Mouse (Mus musculus): ENCODE results near the gene Bnip1. TPM values are rescaled to one million over a fixed set of nuclear protein-coding genes. Genes with fewer than 3 reads are reported as not detected.

The Bnip1 gene
- polyA plus RNA-seq, 1 experiment from 2014 or later, result 33.4 TPM

- in situ Hi-C loops (cut with MboI; ENCODE audit: low pct_unique_long_range_greater_than_20kb), result no loop called here
Observed at GRCm38 (mm10) chr17:26838911-26839717, 58.2 kb downstream of the Bnip1 start.

GRCm38 (mm10) chr17:26839718-26840438 is 59.0 kb downstream of the Bnip1 start:
- H3K27me3 ChIP-seq, result peaks cover 40% of the 10 kb centered on the region
- POLR2A ChIA-PET, result interaction anchor here (0.6 kb wide), 1 partner anchor 216 kb away, joined by 5 read pairs; no protein-coding TSS in a partner anchor
- in situ Hi-C loops (cut with MboI; ENCODE audit: low pct_unique_long_range_greater_than_20kb), result no loop called here

More at GRCm38 (mm10) chr17:26838911-26839717, 58.2 kb downstream of the Bnip1 start:
- ChIA-PET CTCF (interaction anchor here (1.0 to 1.5 kb wide), 3 partner anchors 8 to 44 kb away, joined by 3 to 7 read pairs (median 3); no protein-coding TSS in a partner anchor), POLR2A (no interaction called here)
- TF ChIP-seq CTCF (IDR thresholded peaks at IDR 0.05), result no peak
- peaks cover 33% of the 10 kb centered on the region for H3K27me3 ChIP-seq
- DNase-seq (ENCODE audit: low read depth, low spot score), result no peak
- no peak for ATAC-seq

GRCm38 (mm10) chr17:26840439-26840780 is 59.5 kb downstream of the Bnip1 start:
- no peak for DNase-seq (ENCODE audit: low read depth, low spot score)
- peaks cover 43% of the 10 kb centered on the region for H3K27me3 ChIP-seq
- POLR2A ChIA-PET, result interaction anchor here (0.6 kb wide), 1 partner anchor 217 kb away, joined by 5 read pairs; no protein-coding TSS in a partner anchor
- in situ Hi-C loops (cut with MboI; ENCODE audit: low pct_unique_long_range_greater_than_20kb), result no loop called here
- CTCF ChIA-PET, result interaction anchor here (1.3 to 1.5 kb wide), 2 partner anchors 29 to 45 kb away, joined by 3 to 7 read pairs; no protein-coding TSS in a partner anchor
- TF ChIP-seq CTCF (IDR thresholded peaks at IDR 0.05), result no peak
- no peak for ATAC-seq

More at GRCm38 (mm10) chr17:26839718-26840438, 59.0 kb downstream of the Bnip1 start:
- CTCF ChIA-PET, result interaction anchor here (1.0 to 1.5 kb wide), 3 partner anchors 8 to 45 kb away, joined by 3 to 7 read pairs (median 3); no protein-coding TSS in a partner anchor
- ATAC-seq (no peak), DNase-seq (ENCODE audit: low read depth, low spot score) (no peak)
- no peak for TF ChIP-seq CTCF (IDR thresholded peaks at IDR 0.05)

GRCm38 (mm10) chr17:26840922-26841731 is 60.3 kb downstream of the Bnip1 start:
- no peak for ATAC-seq
- TF ChIP-seq CTCF (IDR thresholded peaks at IDR 0.05), result no peak
- no peak for DNase-seq (ENCODE audit: low read depth, low spot score)
- in situ Hi-C loops (cut with MboI; ENCODE audit: low pct_unique_long_range_greater_than_20kb), result no loop called here
- CTCF ChIA-PET, result no interaction called here
- peaks cover 43% of the 10 kb centered on the region for H3K27me3 ChIP-seq
- POLR2A ChIA-PET, result no interaction called here

DNA sequence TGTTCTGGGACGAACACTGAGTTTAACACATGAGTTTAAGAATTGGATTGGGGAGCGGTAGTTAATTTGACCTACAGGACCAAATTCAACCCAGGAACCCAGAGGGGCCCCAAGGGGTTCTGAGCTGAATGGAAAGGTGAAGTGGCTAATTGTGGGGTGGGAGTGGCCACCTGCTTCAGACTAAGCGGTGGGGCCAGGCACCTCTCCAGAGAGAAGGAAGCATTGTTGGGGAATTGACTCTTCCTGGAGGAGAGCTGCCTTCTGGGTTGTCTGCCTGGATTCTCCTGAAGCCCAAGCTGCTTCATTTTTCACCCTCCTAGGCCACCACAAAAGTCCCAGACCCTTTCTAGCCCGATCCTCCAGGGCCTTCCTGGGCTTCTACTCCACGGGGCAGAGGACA is 61.1 kb downstream of the Bnip1 start:
- in situ Hi-C loops (cut with MboI; ENCODE audit: low pct_unique_long_range_greater_than_20kb), result no loop called here
- no peak for ATAC-seq
- TF ChIP-seq CTCF (IDR thresholded peaks at IDR 0.05), result no peak
- CTCF ChIA-PET, result no interaction called here
- POLR2A ChIA-PET, result no interaction called here
- DNase-seq (ENCODE audit: low read depth, low spot score), result no peak
- peaks cover 47% of the 10 kb centered on the region for H3K27me3 ChIP-seq

Other genes starting within 250 kb of the Bnip1 start
- gene Ergic1, start 219.6 kb upstream of the Bnip1 start, polyA plus RNA-seq (2021), result 287 TPM
- 465 TPM for gene Dusp1, start 218.9 kb upstream of the Bnip1 start, polyA plus RNA-seq (2021)
- 305 TPM for gene Atp6v0e, start 117.8 kb upstream of the Bnip1 start, polyA plus RNA-seq (2021)
- 23.9 TPM for gene Crebrf, start 65.4 kb upstream of the Bnip1 start, polyA plus RNA-seq (2021)
- gene Nkx2-5, start 63.9 kb downstream of the Bnip1 start, polyA plus RNA-seq (2021), result not detected
- gene Kifc5b, start 136.0 kb downstream of the Bnip1 start, polyA plus RNA-seq (2021), result 20.8 TPM
- 37.2 TPM for gene Phf1, start 152.0 kb downstream of the Bnip1 start, polyA plus RNA-seq (2021)
- gene Cuta, start 158.5 kb downstream of the Bnip1 start, polyA plus RNA-seq (2021), result 119 TPM
- gene Syngap1, start 160.2 kb downstream of the Bnip1 start, polyA plus RNA-seq (2021), result 43.4 TPM
- gene Zbtb9, start 192.1 kb downstream of the Bnip1 start, polyA plus RNA-seq (2021), result 7.1 TPM
- gene Bak1, start 247.9 kb downstream of the Bnip1 start, polyA plus RNA-seq (2021), result 96.7 TPM

Data from Patski (cell line).